Mouse (Mus musculus): ENCODE measurements around the gene Tmub2. TPM values are rescaled to one million over a fixed set of nuclear protein-coding genes. Genes with fewer than 3 reads are reported as not detected.

The Tmub2 gene
- total RNA-seq, 2 experiments from 2014 or later, result 61.1 to 67.4 TPM

DNA sequence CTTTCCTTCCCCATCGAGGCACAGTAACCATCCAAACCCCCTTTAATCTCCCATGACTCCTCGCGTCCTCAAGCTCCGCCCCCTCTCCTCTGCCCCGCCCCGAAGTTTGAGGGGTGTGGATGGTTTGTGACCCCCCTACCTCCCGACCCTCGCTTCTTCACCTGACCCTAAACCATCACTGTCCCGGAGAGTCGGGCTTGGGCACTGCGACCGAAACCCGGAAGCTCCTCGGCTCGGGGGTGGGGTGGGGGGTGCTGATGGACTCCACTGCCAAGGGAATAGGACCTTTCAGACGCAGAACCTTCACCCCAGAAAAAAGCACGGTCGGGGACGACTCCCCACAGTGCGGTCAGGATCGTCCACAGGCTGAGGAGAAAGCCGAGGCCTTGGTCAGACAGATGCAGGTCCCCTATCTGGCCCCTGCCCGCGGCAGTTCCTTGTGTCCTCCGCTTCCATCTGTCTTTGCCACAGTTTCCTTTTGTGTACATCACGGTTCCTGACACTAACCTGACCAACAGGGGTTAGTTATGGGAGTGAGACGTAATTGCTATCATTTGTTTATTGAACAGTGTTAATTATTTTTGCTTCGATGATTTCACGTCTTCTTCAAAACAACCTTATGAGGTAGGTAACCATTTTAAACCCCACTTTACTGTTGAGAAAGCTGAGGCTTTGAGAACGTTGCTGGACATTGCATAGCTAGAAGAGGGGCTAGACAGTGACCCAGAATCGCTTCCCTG, 534 bp downstream of the Tmub2 start:
- peak overlapping the region; percentile 86 for H3K4me3 ChIP-seq
- no peak for TF ChIP-seq CTCF (conservative IDR thresholded peaks at IDR 0.05)
- peak overlapping the region; percentile 96 for H3K27ac ChIP-seq
- no peak for DNase-seq (ENCODE audit: low spot score in 2 of 2)

DNA sequence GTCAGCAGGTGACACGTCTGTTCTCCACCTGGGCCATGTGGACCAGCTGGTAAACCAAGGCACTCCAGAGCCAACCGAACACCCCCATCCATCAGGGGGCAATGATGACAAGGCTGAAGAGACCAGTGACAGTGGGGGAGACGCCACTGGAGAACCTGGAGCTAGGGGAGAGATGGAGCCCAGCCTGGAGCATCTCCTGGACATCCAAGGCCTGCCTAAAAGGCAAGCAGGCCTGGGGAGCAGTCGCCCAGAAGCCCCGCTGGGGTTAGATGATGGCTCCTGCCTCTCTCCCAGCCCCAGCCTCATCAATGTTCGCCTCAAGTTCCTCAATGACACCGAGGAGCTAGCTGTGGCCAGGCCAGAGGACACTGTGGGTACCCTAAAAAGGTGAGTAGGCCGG, 2.8 kb downstream of the Tmub2 start:
- H3K27ac ChIP-seq, result no peak overlapping the region
- H3K4me3 ChIP-seq, result no peak overlapping the region
- TF ChIP-seq CTCF (conservative IDR thresholded peaks at IDR 0.05), result no peak
- DNase-seq (ENCODE audit: low spot score in 2 of 2), result no peak

DNA sequence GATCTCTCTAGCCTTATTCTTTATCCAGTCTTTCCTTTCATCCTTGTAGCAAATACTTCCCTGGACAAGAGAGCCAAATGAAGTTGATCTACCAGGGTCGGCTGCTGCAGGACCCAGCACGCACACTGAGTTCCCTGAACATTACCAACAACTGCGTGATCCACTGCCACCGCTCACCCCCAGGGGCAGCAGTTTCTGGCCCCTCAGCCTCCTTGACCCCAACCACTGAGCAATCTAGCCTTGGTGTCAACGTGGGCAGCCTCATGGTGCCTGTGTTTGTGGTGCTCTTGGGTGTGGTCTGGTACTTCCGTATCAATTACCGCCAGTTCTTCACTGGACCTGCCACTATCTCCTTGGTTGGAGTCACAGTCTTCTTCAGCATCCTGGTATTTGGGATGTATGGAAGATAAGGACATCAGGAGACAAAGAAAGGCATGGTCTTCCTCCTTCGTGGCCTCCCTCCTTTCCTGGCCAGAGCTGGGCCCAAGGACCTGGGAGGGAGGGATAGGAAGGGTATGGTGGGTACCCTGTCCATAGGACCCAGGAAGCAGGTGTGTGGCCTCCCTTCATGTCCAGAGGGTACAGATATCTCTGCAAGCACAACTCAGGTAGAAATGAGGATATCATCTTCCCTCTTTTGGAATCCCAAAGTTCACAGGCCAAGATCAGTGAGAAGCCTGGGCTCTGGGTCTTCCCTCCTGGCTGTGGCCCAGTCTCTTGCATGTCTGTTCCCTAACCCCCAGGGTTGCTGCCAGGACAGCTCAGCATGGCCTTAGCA, 3.5 kb downstream of the Tmub2 start:
- DNase-seq (ENCODE audit: low spot score in 2 of 2), result no peak
- TF ChIP-seq CTCF (conservative IDR thresholded peaks at IDR 0.05), result no peak; the same call in 1 of the 2 replicates
- peak overlapping the region; percentile 46; the same call in 1 of the 2 replicates for H3K27ac ChIP-seq
- no peak overlapping the region for H3K4me3 ChIP-seq

DNA sequence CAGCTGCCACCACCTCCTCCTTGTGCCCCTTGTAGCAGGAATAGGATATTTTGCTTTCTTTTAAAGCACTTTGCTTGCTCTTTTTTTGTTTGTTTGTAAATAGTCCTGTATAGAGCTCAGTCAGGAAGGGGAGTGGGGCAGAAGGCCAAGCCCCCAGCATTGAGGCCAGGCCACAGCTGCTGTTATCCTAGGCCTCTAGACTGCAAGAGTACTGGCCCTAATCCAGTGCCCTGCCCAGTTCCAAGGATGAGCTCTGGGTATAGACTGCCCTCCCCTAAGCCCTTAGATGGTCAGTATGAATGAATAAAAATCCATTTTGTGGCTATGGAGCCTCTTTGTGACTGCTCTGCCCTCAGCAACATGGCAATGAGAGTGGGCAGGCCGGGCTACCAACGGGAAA, 4.2 kb downstream of the Tmub2 start:
- Histone ChIP-seq H3K4me3 (no peak overlapping the region), H3K27ac (peak overlapping the region; percentile 46; the same call in 1 of the 2 replicates)
- TF ChIP-seq CTCF (conservative IDR thresholded peaks at IDR 0.05), result no peak
- DNase-seq (ENCODE audit: low spot score in 2 of 2), result no peak

DNA sequence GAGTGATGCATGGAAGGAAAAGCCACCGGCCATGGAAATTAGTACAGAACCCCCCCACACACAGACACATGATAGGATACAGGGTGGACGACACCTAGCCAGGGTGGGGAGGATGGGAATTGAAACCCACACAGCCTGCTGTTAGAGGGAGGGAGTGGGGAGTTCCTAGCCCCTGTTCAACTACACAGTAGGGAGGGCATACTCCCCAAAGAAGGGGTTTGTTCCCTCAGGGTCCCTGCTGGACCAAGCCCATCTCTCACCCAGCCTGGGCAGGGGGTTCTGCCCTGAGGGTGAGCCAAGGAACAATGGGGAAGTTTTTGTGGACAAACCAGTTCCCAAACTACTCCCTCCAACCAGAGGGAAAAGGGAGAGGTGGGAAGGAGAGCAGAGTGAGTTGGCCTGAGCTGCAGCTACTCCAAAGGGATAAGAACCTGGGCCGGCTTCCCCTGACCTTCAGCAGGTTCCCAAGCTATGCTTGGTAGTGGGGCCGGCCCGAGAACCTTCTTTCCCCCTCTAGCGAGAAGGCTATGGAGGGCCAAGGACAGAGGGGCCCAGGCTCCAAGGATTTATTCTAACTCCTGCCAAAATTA, 4.9 kb downstream of the Tmub2 start:
- no peak for TF ChIP-seq CTCF (conservative IDR thresholded peaks at IDR 0.05)
- DNase-seq (ENCODE audit: low spot score in 2 of 2), result no peak
- no peak overlapping the region for H3K27ac ChIP-seq
- no peak overlapping the region for H3K4me3 ChIP-seq

DNA sequence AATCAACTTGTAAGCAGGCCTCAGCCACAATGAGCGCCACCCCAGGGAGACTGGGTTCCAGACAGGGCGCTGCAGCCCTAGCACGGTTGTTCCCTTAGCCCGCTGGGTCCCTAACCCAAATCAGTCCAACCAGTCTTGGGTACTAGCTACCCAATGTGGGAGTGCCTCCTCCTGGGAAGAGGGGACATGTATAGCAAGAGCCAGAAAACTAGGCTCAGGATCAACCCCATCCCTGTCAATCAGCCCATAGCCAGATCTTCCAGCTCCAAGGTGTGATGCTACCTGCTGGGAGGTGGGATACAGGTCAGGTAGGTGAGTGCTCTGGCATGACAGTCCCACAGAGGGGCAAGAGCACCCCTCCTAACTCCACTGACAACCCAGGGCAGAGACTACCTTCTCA, 5.4 kb downstream of the Tmub2 start:
- DNase-seq (ENCODE audit: low spot score in 2 of 2), result no peak
- no peak for TF ChIP-seq CTCF (conservative IDR thresholded peaks at IDR 0.05)
- no peak overlapping the region for H3K4me3 ChIP-seq
- H3K27ac ChIP-seq, result no peak overlapping the region

DNA sequence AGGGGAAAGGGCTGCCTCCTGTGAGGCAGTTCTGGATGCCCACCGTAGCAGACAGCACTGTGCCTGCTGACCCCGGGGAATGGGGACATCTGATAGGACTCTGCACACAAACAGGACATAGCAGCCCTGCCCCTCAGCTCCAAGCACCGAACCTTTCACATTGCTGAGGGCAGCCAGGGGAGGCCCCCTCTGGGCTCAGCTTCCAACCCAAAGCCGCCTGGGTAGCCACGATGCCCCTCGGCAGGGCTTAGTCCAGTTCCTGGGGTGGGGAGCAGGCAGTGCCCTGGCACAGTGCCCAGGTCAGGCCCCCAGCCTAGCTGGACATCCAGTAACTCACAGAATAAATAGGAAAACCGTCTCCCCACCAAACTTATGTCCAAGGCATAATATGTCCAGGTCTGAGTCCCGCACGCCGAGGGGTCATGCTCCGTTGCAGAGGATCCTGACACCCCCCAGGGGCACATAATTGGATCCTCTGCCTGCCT, 6.4 kb downstream of the Tmub2 start:
- DNase-seq (ENCODE audit: low spot score in 2 of 2), result no peak
- Histone ChIP-seq H3K27ac (no peak overlapping the region), H3K4me3 (no peak overlapping the region)
- no peak for TF ChIP-seq CTCF (conservative IDR thresholded peaks at IDR 0.05)

DNA sequence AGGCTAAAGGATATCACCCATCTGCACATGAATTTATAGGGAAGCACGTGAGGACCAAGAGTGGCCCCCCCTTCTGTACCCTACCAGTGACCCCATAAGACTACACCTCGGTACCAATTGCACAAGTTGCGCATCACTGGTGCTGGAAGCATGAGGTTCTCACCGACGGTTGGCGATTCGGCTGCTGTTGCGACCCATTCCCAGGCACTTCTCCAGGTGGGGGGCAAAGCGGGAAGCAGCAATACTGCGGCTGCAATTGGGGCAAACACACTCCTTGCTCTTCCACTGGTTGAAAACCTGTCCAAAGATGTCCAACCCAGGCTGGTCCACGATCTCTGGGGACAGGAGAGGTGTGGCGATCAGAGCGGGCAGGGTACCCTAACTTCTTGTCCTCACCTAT, 9.2 kb downstream of the Tmub2 start:
- TF ChIP-seq CTCF (conservative IDR thresholded peaks at IDR 0.05), result no peak

DNA sequence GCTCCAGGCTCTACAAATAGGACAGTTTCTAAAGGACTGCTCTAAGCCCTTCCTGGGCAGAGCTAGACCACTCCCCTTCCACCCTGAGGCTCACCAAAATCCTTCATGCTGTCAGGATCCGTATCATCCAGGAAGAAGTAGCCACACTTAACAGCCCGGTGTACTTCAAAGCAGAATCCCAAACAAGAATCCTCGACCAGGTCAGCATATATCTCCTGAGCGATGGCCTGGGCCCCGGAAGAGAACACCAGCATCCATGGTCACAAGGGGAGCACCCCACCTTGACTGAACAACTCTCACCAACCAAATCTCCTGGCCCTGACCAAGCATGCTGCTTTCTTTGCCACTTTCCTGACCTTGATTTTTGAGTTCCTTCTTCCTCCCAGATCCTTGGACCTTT, 9.7 kb downstream of the Tmub2 start:
- TF ChIP-seq CTCF (conservative IDR thresholded peaks at IDR 0.05), result no peak
- Histone ChIP-seq H3K27ac (peak overlapping the region; percentile 86; the same call in 1 of the 2 replicates), H3K4me3 (no peak overlapping the region; the same call in 1 of the 2 replicates)
- no peak for DNase-seq (ENCODE audit: low spot score in 2 of 2)

More for the DNA sequence above, 9.2 kb downstream of the Tmub2 start:
- Histone ChIP-seq H3K27ac (no peak overlapping the region), H3K4me3 (no peak overlapping the region)
- no peak for DNase-seq (ENCODE audit: low spot score in 2 of 2)

DNA sequence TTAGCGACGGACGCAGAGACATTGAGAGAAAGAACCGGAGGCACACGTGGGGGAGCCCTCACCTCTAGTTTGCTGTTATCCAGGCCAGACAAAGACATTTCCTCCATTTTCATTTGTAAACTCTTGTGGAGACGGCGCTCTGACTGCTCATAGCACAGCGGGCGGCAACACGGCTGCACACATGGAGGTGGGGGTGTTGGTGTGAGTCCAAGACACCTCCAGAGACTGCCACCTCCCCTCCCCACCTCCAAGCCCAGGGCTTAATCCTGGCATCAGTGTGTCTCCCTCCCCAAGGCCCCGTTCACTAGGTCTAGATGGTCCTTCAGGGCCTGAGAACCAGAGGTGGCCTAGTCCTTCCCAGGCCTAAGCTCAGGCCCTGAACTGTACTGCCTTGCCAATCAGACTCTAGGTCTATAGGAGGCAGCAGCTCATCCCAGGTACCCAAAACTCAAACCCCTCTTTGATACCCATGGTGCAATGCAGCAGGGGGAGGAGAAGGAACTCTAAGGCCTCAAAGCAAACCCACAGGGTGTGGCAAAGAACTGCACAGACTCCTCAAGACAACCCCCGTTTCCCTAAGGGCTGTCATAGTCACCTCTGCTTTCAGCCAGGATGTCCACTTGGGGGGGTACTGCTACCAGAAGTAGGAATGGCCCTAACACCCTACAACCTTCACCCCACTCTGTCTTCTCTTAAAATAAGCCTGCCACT, 10.3 kb downstream of the Tmub2 start:
- no peak; the same call in 1 of the 2 replicates for TF ChIP-seq CTCF (conservative IDR thresholded peaks at IDR 0.05)

DNA sequence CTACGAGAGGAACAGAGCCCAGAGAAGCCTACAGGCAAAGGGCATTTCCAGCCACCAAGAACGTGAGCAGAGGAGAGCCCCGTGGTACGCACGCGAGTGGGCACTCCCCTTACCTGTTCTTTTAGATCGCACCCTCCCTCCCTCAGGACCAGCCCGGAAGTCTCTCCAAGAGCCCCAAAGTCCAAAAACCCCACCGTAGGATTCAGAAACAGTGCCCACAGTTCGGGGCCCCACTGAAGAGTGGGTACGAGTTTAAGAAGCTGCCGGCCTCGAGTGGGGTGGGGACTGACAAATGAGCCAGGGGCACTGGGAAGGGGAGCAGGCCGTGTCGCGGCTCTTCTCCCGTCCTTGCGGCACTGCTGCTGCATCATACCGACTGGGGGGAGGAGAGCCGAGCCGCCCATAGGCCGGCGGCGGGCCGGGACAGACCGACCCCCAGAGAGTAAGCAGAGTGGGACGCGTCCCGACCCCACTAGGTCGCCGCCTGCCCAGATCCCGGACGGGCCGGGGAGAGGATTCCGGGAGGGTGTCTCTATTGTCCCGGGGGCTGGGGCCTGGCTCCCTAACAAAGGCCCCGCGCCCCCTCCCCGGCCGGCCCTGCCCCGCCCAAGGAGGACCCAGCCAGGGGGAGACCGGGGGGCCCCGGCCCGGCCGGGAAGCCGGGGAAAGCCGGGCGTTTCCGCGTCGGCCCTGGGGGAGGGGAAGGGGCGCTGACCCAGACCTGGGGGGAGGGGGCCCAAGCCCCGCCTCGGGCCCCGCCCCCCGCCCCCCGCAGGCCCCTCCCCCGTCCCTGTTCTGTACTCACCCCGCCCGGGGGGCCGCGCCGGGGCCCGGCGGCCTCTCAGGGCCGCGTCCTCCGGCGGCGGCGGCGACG, 11.1 kb downstream of the Tmub2 start:
- no peak for TF ChIP-seq CTCF (conservative IDR thresholded peaks at IDR 0.05)
- peak in 1 of 2 experiments; percentile 34 for DNase-seq (ENCODE audit: low spot score in 2 of 2)
- peak overlapping the region; percentile 82 for H3K4me3 ChIP-seq
- peak overlapping the region; percentile 86 for H3K27ac ChIP-seq

More for the DNA sequence above, 10.3 kb downstream of the Tmub2 start:
- Histone ChIP-seq H3K4me3 (peak overlapping the region; percentile 82), H3K27ac (peak overlapping the region; percentile 86)
- DNase-seq (ENCODE audit: low spot score in 2 of 2), result peak in 1 of 2 experiments; percentile 28

All from layer of hippocampus, adult 2 months (tissue).